Mouse (Mus musculus) MEL (cell line): ENCODE results near the gene Vti1b.

Experiments used
- BHLHE40 ChIP-seq: IDR thresholded peaks from 2 replicates; pipeline ENCODE4 v1.6.1; 2012; ENCODE audit warnings: low read depth, mild to moderate bottlenecking, inconsistent platforms, low read length, improper control_type of control experiment, borderline replicate concordance
- CHD1 ChIP-seq: IDR thresholded peaks from 2 replicates; pipeline ENCODE4 v1.6.1; 2012; ENCODE audit warnings: low read depth, mild to moderate bottlenecking, inconsistent platforms, low read length, improper control_type of control experiment
- CTCF ChIP-seq, 3 experiments: IDR thresholded peaks in 2 of 3; conservative IDR thresholded peaks in 1 of 3; 2 replicates each; pipeline ENCODE4 v1.5.1; 2011 to 2012; ENCODE audit warnings: low read length in 3 of 3, low read depth in 2 of 3, mild to moderate bottlenecking in 2 of 3, improper control_type of control experiment in 1 of 3, inconsistent platforms in 1 of 3, mixed read lengths in 1 of 3, moderate library complexity in 1 of 3; ENCODE audit not compliant: control insufficient read depth in 1 of 3, insufficient read depth in 1 of 3, poor library complexity in 1 of 3, severe bottlenecking in 1 of 3
- HCFC1 ChIP-seq: IDR thresholded peaks from 2 replicates; pipeline ENCODE4 v1.6.1; 2012; ENCODE audit warnings: low read depth, mild to moderate bottlenecking, inconsistent platforms, low read length, improper control_type of control experiment, moderate library complexity
- POLR2AphosphoS5 ChIP-seq: IDR thresholded peaks from 2 replicates; pipeline ENCODE4 v1.6.1; 2012; ENCODE audit warnings: low read depth, borderline replicate concordance, mild to moderate bottlenecking, inconsistent platforms, low read length, moderate library complexity, mixed read lengths
- UBTF ChIP-seq: IDR thresholded peaks from 2 replicates; pipeline ENCODE4 v1.6.1; 2012; ENCODE audit warnings: low read depth, mild to moderate bottlenecking, inconsistent platforms, low read length, improper control_type of control experiment, moderate library complexity, borderline replicate concordance; ENCODE audit not compliant: insufficient read depth
- USF1 ChIP-seq: IDR thresholded peaks from 2 replicates; pipeline ENCODE4 v1.6.1; 2014; ENCODE audit warnings: low read depth, mild to moderate bottlenecking, inconsistent platforms, low read length, improper control_type of control experiment, moderate library complexity

DNA sequence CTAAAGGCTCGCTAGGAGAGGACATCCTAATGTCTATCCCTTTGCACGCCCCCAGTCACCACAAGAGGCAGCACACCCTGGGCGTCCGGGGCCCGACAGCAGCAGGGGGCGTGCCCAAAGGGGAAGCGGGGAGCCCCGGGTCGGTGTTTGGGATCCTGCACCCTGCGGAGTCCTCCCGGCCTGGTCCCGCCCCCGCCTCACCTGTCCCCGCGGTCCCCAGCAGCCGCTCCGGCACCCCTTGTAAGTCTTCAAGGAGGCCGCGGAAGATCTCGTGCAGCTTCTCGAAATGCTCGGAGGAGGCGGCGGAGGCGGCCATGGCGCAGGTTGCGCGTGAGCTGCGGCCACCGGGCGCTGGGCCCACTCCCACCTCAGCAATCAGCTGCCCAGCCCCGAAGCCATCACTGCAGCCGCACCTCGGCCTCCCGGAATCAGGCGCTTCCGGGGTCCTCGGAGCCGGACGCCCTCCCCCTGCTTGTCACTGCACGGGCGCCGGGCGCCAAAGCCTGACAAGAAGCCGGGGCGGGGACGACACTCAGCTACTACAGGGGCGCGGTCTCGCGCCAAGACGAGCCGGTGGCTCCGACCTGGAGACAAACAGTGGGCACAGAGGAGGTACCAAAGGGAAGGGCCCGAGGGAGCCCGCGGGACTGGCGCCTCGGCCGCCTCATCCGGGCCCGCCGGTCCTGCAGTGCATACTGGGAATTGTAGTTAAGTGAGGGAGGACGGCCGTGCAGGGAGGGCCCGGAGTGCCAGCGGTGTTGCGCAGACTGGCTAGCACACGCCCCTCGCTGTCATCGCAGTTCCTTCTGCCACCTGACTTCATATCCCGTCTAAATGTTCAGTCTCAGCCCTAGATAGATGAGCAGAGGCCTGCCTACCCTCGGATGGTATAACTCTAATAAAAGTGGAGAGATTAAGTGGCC, at the start of gene Vti1b:
- TF ChIP-seq BHLHE40 (no peak), CHD1 (no peak), POLR2AphosphoS5 (no peak), HCFC1 (peak; percentile 97), CTCF (IDR thresholded peaks at IDR 0.05 in 2 of 3, conservative IDR thresholded peaks at IDR 0.05 in 1 of 3; ENCODE audit: control insufficient read depth in 1 of 3, insufficient read depth in 1 of 3, low read depth in 2 of 3, low read length in 3 of 3, poor library complexity in 1 of 3, severe bottlenecking in 1 of 3) (peak in 2 of 3 experiments; percentile 46 to 48; a peak in 5 of 6 replicates), USF1 (peak; percentile 67), UBTF (no peak)
